Mouse (Mus musculus) CH12F3 (cell line): ENCODE results near the gene Adh7.

Source experiments
- in situ Hi-C: fragments of 300-500 bp; cut with MboI; formaldehyde crosslinking; loops from 2 replicates; pipeline ENCODE4 v1.14.3; 2020; ENCODE audit warnings: low sequenced_read_pairs

Adh7 gene

DNA sequence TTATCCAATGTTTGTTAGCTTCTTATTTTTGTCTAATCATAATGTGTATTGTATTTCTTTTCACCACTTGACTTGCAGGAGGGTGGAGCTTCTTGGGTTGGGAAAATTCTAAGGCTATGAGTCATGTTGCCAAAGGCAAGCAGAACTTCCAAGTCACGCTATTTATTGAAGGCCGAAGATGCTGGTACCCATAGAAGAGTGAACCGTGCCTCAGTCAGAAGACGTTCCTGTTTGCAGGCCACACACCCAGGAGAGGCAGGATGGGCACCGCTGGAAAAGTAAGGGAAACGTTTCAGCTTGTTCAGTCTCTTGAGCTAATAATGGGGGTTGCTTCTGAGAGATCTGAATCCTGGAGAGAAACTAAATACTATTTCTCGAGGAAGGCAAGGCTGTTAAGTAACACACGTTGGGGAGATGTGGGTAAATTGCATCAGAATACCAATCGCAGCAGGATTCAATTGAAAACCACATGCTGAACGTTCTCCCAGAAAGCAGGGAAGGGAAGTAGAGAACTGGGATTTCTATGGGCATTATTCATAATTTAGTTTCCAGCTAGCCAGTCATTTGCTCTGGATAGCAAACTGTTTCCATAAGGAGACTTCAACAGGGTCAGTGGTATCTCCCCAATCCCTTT lies at the start of gene Adh7:
Gene Adh7 (plus strand): TSS at position 130 of the 634 bp plus-strand sequence.
- in situ Hi-C loops: no loop called here

DNA sequence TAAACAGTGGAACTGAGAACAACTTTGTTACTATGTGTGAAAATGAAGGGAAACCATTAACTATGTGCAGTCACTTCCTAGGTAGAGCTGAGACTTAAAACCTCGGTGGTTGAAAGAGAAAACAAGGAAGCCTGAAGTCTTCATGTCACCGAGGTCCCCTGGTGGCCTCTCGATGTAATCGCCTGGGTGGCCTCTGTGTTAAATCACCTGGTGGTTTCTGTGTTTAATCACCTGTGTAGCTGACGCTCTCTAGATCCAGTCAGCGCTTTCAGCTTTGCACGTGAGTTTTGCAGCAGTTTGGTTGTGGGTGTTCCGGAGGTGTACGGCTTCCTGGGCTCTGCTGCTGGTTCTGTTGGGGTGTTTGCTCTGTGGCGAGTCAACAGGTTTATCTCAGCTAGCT lies 44.3 kb upstream of the Adh7 start:
- in situ Hi-C loops: no loop called here

- in situ Hi-C loops: no loop called here
Observed at GRCm38 (mm10) chr3:138175551-138175950, 42.0 kb upstream of the Adh7 start.

- in situ Hi-C loops: no loop called here
Observed at GRCm38 (mm10) chr3:138182019-138182418, 35.5 kb upstream of the Adh7 start.

GRCm38 (mm10) chr3:138183371-138183770 lies 34.2 kb upstream of the Adh7 start:
- in situ Hi-C loops: no loop called here

- in situ Hi-C loops: no loop called here
Observed at GRCm38 (mm10) chr3:138185290-138185689, 32.3 kb upstream of the Adh7 start.

GRCm38 (mm10) chr3:138185995-138186930 lies 31.3 kb upstream of the Adh7 start:
- in situ Hi-C loops: no loop called here

DNA sequence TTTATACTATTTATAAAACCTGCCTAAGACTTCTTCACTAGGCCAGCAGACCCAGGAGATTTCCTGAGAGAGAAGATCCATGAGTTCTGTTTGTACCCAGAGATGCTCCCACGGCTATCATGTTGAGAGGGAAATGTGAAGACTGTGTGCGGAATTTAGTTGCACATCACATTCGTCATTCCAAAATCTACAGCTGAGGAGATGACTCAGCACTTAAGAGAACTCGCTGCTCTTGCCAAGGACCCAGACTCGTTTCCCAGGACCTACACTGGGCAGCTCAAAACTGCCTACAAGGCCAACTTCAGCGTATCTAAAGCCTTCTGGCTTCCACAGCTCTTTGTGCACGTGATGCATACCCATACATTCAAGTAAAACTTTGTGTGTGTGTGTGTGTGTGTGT lies 25.3 kb upstream of the Adh7 start:
- in situ Hi-C loops: no loop called here

DNA sequence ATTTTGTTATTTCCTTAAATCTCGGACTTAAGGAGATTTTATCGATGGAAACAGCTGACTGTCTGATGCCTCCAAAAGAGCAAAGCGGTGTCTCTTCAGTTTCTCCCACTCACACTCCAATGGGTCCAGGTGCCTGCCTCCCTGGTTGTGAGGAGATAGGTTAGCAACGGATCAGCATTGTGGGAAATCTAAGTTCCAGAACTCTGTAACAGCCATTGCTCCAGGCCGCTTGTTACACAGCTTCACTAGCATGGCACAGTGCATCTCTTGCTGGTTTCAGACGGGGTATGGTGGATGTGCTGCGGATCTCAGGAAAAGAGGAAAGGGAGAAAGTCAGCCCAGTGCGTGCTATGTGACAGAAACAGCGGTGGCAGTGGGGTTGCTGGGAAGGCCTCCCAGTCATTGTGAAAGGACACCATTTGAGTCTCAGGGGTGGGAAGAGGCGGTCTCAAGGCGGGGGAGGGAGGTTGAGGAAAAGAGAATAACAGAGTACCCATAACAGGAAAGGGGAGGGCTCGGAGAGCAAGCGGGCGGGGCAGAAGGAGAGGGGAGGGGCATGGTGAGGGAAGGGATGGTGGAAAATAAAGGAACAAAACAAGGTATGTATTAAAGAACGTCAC lies 23.8 kb upstream of the Adh7 start, which contains the start of gene 4930579F01Rik:
Gene 4930579F01Rik (minus strand): TSS at position 143 of the 620 bp plus-strand sequence.
- in situ Hi-C loops: no loop called here

DNA sequence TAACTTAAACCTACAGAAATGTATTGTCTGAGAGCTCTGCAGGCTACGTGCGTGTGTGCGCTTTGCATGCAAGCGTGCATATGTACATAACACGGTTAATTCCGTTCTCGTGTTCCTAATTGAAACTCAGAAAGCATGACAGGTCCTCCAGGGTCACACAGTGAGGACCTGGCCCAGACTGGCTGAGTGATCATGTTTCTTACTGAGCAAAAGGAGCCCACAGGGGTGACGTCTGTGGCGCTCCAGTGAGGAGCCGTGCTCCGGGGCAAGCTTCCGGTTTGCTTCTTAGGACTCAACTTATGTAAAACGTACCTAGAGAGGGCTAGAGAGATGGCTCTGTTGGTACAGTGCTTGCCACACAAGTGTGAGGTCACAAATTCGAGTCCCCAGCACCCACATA lies 20.5 kb upstream of the Adh7 start:
- in situ Hi-C loops: no loop called here

DNA sequence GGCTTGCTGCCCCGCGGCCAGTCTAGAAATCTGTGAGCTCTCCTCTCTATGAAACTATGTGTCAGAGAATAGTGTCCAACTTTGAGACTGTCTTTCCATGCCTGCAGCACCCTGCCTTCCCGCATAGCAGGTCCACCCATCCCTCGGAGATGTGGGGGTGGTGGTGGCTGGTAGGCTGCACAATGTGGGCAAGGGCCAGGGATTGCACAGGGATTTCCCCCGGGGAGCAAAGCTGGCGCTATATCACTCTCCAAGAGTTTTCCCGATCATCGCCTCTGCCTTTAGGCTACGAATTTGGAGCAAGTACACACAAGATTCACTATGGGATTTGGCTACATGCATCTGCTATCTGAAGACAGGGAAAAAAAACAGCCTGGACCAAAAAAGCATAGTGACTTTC lies 20.0 kb upstream of the Adh7 start:
- in situ Hi-C loops: no loop called here

DNA sequence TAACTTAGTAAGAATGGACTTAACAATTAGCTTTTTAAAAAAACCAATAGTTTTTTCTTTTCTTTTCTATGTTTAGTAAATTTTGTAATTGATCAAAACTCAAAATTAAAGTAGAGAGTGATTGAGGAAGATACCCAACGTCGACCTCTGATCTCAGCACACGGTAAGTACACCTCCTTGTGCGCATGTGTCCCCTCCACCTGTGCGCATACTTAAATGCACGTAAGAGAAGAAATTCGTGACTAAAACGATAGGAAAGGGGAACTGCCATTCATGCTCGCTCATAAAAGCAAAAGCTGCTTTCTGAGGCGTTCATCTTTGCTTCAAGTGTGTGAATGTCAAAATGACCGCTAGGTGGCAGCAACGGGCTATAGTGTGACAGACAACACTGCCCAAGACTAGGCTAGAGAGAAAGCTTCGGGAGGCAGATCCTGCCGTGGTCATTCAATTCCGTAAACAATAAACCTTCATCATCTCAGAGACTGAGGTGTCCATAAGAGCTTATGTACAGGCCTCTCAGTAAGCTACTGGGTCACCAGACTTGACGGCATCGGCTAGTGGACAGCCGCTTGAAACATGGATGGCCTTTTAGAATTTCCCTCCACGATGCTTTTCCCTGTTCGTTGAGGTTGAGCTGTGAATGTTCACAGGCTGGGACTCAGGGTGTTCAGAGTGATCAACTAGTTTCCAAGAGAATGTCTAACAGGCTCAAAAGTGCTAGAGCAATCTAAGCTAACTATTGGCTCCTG lies 19.4 kb upstream of the Adh7 start:
- in situ Hi-C loops: no loop called here

GRCm38 (mm10) chr3:138198722-138199068 lies 18.9 kb upstream of the Adh7 start:
- in situ Hi-C loops: no loop called here

DNA sequence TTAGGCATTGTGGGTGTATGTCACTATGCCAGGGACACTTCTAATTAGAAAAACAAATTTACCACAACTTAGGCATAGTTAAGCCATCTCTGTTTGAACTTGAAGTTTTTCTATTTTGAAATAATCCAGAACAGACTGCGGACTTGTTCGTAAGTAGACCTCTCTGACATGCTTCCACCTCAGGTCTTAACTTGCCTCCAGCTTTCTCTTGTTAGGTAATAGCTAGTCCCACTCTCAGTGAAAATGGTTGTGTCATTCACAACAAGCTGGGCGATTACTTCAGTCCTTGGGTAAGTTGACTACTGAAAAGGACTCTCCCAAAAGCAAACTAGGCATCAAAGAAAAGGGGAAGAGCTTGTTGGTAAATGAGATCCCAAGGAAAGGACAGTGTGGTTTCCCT lies 8.7 kb upstream of the Adh7 start:
- in situ Hi-C loops: no loop called here

DNA sequence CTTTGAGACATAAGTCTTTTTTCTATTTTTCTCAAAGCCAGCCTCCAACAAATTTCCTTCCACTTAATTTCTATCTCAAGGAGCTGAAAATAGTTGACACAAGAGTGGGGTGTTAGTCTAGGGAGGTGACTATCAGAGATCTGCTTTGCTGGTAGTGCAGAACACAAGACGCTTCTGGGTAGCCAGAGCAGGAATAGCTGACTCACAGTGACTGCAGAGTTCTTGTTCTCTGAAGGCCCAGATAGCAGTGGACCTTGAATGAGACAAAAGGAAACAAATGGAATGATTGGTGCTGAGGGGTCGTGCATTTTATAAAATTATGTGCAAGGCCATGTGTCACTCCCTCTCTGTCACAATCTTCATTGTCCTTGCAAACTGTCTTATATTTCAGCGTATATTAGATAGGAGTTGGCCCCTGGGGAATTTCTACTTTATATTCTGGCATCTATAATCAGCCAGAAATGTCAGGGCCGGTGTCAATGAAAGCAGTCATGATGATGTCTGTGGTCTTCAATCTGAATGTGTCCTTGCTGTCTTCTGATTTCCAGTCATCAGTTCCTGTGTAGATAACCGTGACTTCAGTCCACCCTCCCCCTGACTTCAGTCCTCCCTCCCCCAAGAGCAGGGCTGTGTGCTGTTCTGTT lies 7.0 kb upstream of the Adh7 start:
- in situ Hi-C loops: no loop called here

- in situ Hi-C loops: no loop called here
Observed at GRCm38 (mm10) chr3:138212431-138212951, 5.1 kb upstream of the Adh7 start.

- in situ Hi-C loops: no loop called here
Observed at GRCm38 (mm10) chr3:138215395-138215989, 2.1 kb upstream of the Adh7 start.

DNA sequence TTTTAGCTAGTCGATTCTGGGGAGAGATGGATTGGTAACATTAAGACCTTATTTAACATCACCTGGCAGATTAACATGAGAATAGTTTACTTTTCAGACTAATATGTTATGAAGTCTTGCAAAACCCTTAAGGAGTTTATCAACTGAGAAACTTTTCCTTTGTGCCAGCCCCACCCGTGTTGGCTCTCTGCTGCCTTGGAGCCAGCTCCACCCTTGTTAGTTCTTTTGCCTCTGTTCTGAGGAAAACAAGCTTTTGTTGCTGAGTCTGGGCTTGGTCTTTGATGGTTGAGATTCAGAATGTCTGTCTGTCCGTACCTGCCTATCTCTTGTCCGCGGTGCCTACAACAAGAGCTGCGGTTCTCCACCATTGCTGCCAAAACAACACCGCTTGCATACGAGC lies 1.5 kb upstream of the Adh7 start:
- in situ Hi-C loops: no loop called here

- in situ Hi-C loops: loop anchor here (10.0 kb wide), 1 partner anchor 194 kb away; the partner anchor contains the start of gene Adh4
Observed at GRCm38 (mm10) chr3:138221116-138221515, 3.6 kb downstream of the Adh7 start.

DNA sequence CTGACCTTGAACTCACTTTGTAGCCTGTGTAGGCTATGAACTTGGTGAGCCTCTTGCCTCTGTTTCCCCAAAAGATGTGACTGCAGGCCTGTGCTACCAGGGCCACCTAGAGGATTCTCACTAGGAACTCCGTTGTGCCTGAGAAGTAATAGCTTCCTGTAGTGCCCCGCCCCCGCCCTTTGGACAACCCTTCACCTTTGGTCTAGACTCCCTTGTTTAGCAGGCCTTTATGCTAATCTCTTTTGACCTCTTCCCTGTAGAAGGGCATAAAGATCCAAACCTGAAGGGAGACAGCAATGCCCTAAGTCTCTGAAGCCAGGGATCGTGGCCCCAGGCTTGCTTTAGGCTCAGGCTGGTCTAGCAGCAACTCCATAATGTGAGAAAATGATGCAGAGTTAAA lies 5.0 kb downstream of the Adh7 start:
- in situ Hi-C loops: loop anchor here (10.0 kb wide), 1 partner anchor 192 kb away; the partner anchor contains the start of gene Adh4
